Mouse (Mus musculus) midbrain, postnatal 0 days (tissue): Measurements from ENCODE around the gene Aff3. TPM values are rescaled to one million over a fixed set of nuclear protein-coding genes. Genes with fewer than 3 reads are reported as not detected.

Experiments used
- ATAC-seq: fragments of 200-750 bp; cut with Nextera tagmentation; 2 replicates; pipeline ENCODE4 v1.8.0; 2017; ENCODE audit warnings: moderate number of reproducible peaks, mild to moderate bottlenecking, moderate TSS enrichment, moderate library complexity; ENCODE audit not compliant: low FRiP score
- DNase-seq: peaks from one replicate; pipeline ENCODE4 v3.0.0-alpha.2; 2015; ENCODE audit warnings: low spot score
- H3K27ac ChIP-seq: fragments of 300-500 bp; sonication (generic); 2 replicates; pipeline ENCODE4 v1.5.1; 2014; ENCODE audit warnings: low read depth, mild to moderate bottlenecking, low read length, mixed read lengths
- H3K27me3 ChIP-seq: fragments of 300-500 bp; sonication (generic); 2 replicates; pipeline ENCODE4 v1.6.1; 2014; ENCODE audit warnings: low read length, control low read depth, mixed read lengths; ENCODE audit not compliant: insufficient read depth
- H3K36me3 ChIP-seq: fragments of 300-500 bp; sonication (generic); 2 replicates; pipeline ENCODE4 v1.6.1; 2014; ENCODE audit warnings: low read length, control low read depth, mixed read lengths; ENCODE audit not compliant: insufficient read depth
- H3K4me1 ChIP-seq: fragments of 300-500 bp; sonication (generic); 2 replicates; pipeline ENCODE4 v1.6.1; 2014; ENCODE audit warnings: mild to moderate bottlenecking, control low read depth, antibody characterized with exemption, low read length, mixed read lengths; ENCODE audit not compliant: insufficient read depth
- H3K4me2 ChIP-seq: fragments of 300-500 bp; sonication (generic); 2 replicates; pipeline ENCODE4 v1.6.1; 2014; ENCODE audit warnings: low read depth, mild to moderate bottlenecking, low read length, mixed read lengths; ENCODE audit not compliant: poor library complexity, severe bottlenecking
- H3K4me3 ChIP-seq: fragments of 300-500 bp; sonication (generic); 2 replicates; pipeline ENCODE4 v1.5.1; 2014; ENCODE audit warnings: low read depth, mild to moderate bottlenecking, low read length, moderate library complexity
- H3K9ac ChIP-seq: fragments of 300-500 bp; sonication (generic); replicated peaks from 2 replicates; pipeline ENCODE4 v1.6.1; 2014; ENCODE audit warnings: mild to moderate bottlenecking, low read length, moderate library complexity, mixed read lengths; ENCODE audit not compliant: poor library complexity, severe bottlenecking
- H3K9me3 ChIP-seq: fragments of 300-500 bp; sonication (generic); 2 replicates; pipeline ENCODE4 v1.6.1; 2016; ENCODE audit warnings: low read length, control low read depth
- CTCF ChIP-seq: IDR thresholded peaks from 2 replicates; pipeline ENCODE4 v1.5.1; 2016; ENCODE audit warnings: antibody characterized with exemption, mild to moderate bottlenecking
- whole genome bisulfite sequencing: fragments of 180-500 bp; shearing (Covaris S2); extraction: QIAGEN DNeasy Blood & Tissue Kit; methylation state at CpG from one replicate; pipeline ENCODE4 v1.1.7; 2014; 5-methylcytosine and 5-hydroxymethylcytosine counted together
- polyA plus RNA-seq: library from polyadenylated mRNA; unstranded; fragments of >200 nt; fragmentation: Nextera tagmentation; extraction: Ambion mirVana; gene quantifications from 2 replicates; pipeline ENCODE4 v1.2.1, GENCODE M21; 2015
- total RNA-seq: library from RNA; depleted of rRNA; stranded (reverse); fragments of >200 nt; gene quantifications from 2 replicates; pipeline ENCODE4 v1.2.3, GENCODE M21; 2014

The Aff3 gene
- total and polyA plus RNA-seq, 2 experiments from 2014 or later = 20.6 to 61.2 TPM

DNA sequence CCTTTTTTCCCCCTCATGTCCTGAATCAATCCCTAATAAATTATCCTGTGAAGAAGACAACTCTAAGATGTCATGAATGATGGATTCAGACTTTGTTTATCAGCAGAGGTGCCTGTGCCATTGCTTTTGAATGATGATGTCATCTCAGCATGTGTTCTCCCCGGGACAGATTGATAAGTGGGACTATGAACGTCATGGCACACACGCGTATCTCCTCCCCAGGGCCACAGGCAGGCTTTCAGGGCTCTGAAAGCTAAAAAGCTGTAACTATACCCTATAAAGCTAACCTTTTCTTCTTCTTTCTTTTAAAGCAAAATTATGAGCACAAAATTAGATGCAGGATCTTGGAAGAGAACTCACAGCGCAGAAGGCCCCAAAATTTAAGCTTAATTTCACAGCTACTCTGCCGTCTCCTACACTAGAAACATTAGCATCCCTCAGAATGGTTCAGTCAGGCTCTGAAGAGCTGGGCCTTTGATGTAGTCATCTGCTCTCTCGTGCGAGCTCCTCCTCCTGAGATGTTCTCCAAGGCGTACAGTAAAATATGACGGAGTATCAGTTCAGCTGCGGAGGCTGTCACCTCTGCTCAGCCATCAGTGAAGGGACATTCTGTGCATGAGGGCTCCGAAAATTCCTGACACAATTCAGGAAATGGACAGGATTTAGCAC lies 218.5 kb downstream of the Aff3 start:
- no peak overlapping the region for H3K4me3 ChIP-seq
- DNase-seq = no peak
- no peaks in the 10 kb centered on the region for H3K4me1 ChIP-seq
- WGBS = 58% methylated on average over 12 of the region's 12 CpGs
- no peak for ATAC-seq
- H3K27me3 ChIP-seq = no peaks in the 10 kb centered on the region
- no peak for TF ChIP-seq CTCF
- H3K36me3 ChIP-seq = no peaks in the 10 kb centered on the region
- no peak overlapping the region for H3K4me2 ChIP-seq
- H3K9me3 ChIP-seq = no peaks in the 10 kb centered on the region
- H3K27ac ChIP-seq = no peak overlapping the region
- no peak overlapping the region for H3K9ac ChIP-seq

DNA sequence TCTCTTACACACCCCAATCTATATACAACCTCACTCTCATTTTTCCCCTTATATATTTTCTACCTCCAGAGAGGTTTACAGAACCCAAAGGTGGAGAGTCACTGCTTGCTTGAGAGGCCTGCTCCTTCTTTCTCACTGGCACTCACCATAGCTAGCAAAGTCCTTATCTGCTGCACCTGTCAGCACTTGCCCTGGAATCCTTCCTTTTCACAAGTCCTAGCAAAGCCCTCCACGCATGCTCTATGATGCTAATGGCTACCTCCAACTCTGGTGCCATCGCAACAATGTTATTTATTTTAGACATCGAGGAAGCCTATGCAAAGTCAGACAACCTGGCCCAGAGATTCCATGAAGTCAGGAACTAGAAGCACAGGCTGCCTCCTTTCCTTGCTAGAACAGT lies 221.9 kb downstream of the Aff3 start:
- Histone ChIP-seq H3K4me1 (peaks cover 18% of the 10 kb centered on the region), H3K36me3 (no peaks in the 10 kb centered on the region), H3K27ac (no peak overlapping the region), H3K4me2 (no peak overlapping the region), H3K9me3 (no peaks in the 10 kb centered on the region), H3K9ac (no peak overlapping the region), H3K4me3 (no peak overlapping the region), H3K27me3 (no peaks in the 10 kb centered on the region)
- WGBS = 96% methylated on average over 3 of the region's 3 CpGs
- DNase-seq (no peak), ATAC-seq (no peak)
- no peak for TF ChIP-seq CTCF

DNA sequence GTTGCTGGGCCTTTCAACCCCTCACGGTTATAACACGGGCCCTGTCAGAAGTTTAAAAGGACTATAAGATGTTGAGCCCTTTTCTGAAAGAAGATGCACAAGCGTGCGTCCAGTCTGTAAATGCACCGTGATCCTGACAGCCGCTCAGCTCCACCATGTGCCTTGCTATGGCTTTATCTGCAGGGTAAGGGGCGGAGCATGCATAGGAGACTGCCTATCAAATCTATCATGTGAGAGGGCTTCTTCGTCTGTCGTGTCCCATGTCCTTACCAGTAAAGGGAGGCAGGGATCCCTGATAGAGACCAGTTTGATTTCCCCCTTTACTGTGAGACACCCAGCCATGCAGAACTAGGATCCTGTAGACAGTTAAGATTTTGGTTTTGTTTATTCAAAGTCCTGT lies 222.3 kb downstream of the Aff3 start:
- no peak for TF ChIP-seq CTCF

DNA sequence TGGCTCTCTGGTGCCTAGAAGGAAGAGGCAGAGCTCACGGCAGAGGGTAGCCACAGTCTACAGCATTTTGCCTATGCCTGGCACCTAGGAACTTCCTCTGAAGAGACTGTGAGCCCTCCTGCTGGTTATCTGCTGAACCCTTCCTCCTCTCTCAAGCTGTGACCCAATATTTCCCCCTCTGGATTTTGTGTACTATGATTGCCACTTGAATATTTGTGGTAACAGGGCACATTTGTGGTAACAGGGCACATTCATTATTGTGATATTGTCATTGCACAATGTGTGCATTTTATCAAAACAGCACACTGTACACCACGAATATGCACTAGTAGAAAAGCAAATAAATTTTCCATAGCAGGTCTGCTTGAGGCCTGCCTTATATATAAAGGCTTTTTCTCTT lies 223.0 kb downstream of the Aff3 start:
- no peaks in the 10 kb centered on the region for H3K36me3 ChIP-seq
- H3K4me1 ChIP-seq = peaks cover 20% of the 10 kb centered on the region
- H3K4me3 ChIP-seq = no peak overlapping the region
- 57% methylated on average over 2 of the region's 2 CpGs for WGBS
- H3K9me3 ChIP-seq = no peaks in the 10 kb centered on the region
- ATAC-seq (no peak), DNase-seq (no peak)
- H3K27me3 ChIP-seq = no peaks in the 10 kb centered on the region
- no peak overlapping the region for H3K4me2 ChIP-seq
- TF ChIP-seq CTCF = no peak
- H3K9ac ChIP-seq = no peak overlapping the region
- no peak overlapping the region for H3K27ac ChIP-seq

More for the DNA sequence above, 222.3 kb downstream of the Aff3 start:
- no peak for DNase-seq
- Histone ChIP-seq H3K4me3 (no peak overlapping the region), H3K36me3 (no peaks in the 10 kb centered on the region), H3K27me3 (no peaks in the 10 kb centered on the region), H3K9ac (no peak overlapping the region), H3K9me3 (no peaks in the 10 kb centered on the region), H3K4me2 (no peak overlapping the region), H3K4me1 (peaks cover 20% of the 10 kb centered on the region), H3K27ac (no peak overlapping the region)
- no peak for ATAC-seq
- WGBS = 76% methylated on average over 9 of the region's 9 CpGs

GRCm38 (mm10) chr1:38440471-38440815 lies 224.3 kb downstream of the Aff3 start:
- Histone ChIP-seq H3K27me3 (no peaks in the 10 kb centered on the region), H3K27ac (peak overlapping the region; percentile 59; the same call in 1 of the 2 replicates), H3K4me1 (peaks cover 20% of the 10 kb centered on the region), H3K9me3 (no peaks in the 10 kb centered on the region), H3K4me2 (no peak overlapping the region), H3K4me3 (no peak overlapping the region), H3K36me3 (no peaks in the 10 kb centered on the region), H3K9ac (no peak overlapping the region)
- 66% methylated on average over 6 of the region's 6 CpGs for WGBS
- ATAC-seq = no peak
- TF ChIP-seq CTCF = no peak
- DNase-seq = no peak

- ATAC-seq (peak; percentile 79; the same call in 1 of the 2 replicates), DNase-seq (peak; percentile 70)
- H3K27me3 ChIP-seq = no peaks in the 10 kb centered on the region
- H3K36me3 ChIP-seq = no peaks in the 10 kb centered on the region
- WGBS = 25% methylated on average over 4 of the region's 4 CpGs
- no peak overlapping the region; the same call in 1 of the 2 replicates for H3K9ac ChIP-seq
- peaks cover 20% of the 10 kb centered on the region for H3K4me1 ChIP-seq
- no peak overlapping the region for H3K4me3 ChIP-seq
- peak overlapping the region; percentile 34 for H3K4me2 ChIP-seq
- TF ChIP-seq CTCF = no peak
- peak overlapping the region; percentile 59; the same call in 1 of the 2 replicates for H3K27ac ChIP-seq
- H3K9me3 ChIP-seq = no peaks in the 10 kb centered on the region
Observed at GRCm38 (mm10) chr1:38439751-38440470, 224.8 kb downstream of the Aff3 start.
